15 mouse cellular contexts compared by ENCODE assay signal in the genomic region with DNA sequence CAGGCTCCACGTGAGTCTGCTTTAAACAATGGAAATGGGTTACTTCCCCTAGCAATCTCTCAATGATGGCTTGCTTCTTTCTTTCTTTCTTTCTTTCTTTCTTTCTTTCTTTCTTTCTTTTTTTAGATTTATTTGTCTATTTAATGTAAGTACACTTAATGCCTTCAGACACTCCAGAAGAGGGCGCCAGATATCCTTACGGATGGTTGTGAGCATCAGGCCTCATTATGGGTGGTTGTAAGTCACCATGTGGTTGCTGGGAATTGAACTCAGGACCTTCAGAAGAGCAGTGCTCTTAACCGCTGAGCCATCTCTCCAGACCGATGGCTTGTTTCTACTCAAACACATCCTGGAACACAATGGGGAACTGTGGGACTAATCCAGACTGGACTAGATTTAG. TPM values are rescaled to one million over a fixed set of nuclear protein-coding genes. Genes with fewer than 3 reads are reported as not detected.
DNase-seq lines count a peak whose midpoint lies in the region; ATAC-seq and TF ChIP-seq lines count a peak whose summit lies in the region.
"Had no signal": no experiment of that assay in that cellular context is flagged by ENCODE, and none has a peak within 500 bp of the region (broad histone marks: within the 10 kb centered on the region; RNA-seq: fewer than 3 reads in every experiment).

No protein-coding gene starts in this region.

- no peak for ATAC-seq in lung, postnatal 0 days
- no peak for ATAC-seq in midbrain, embryonic 11.5 days (ENCODE audit: low FRiP score)

- H3K4me3 ChIP-seq in lung, postnatal 0 days (ENCODE audit: low read depth, low read length): no peak overlapping the region
- no peak overlapping the region for H3K4me3 ChIP-seq in midbrain, embryonic 11.5 days (ENCODE audit: low read depth, low read length)
- H3K4me3 ChIP-seq: embryonic facial prominence, embryonic 12.5 days; forebrain, embryonic 10.5 days; heart, embryonic 12.5 days; neural tube, embryonic 12.5 days had no signal

- TF ChIP-seq CTCF in lung, postnatal 0 days (IDR thresholded peaks at IDR 0.05): peak; percentile 19

- no peaks in the 10 kb centered on the region for H3K36me3 ChIP-seq in lung, postnatal 0 days (ENCODE audit: insufficient read depth, low read length)
- no peaks in the 10 kb centered on the region for H3K36me3 ChIP-seq in midbrain, embryonic 11.5 days (ENCODE audit: control insufficient read depth, insufficient read depth, low read length)
- H3K36me3 ChIP-seq: embryonic facial prominence, embryonic 12.5 days; forebrain, embryonic 10.5 days; heart, embryonic 12.5 days; neural tube, embryonic 12.5 days had no signal

- no peaks in the 10 kb centered on the region for H3K9me3 ChIP-seq in lung, postnatal 0 days (ENCODE audit: low read length)
- no peaks in the 10 kb centered on the region for H3K9me3 ChIP-seq in midbrain, embryonic 11.5 days (ENCODE audit: control insufficient read depth, low read length)
- H3K9me3 ChIP-seq: embryonic facial prominence, embryonic 12.5 days; forebrain, embryonic 10.5 days; neural tube, embryonic 12.5 days had no signal

- no peak for TF ChIP-seq EP300 in lung, postnatal 0 days (IDR thresholded peaks at IDR 0.05)

- peak; percentile 23 for DNase-seq in embryo, embryonic 10 days (ENCODE audit: low spot score)
- DNase-seq in embryo, embryonic 9.5 days (ENCODE audit: extremely low spot score): no peak
- no peak for DNase-seq in lung, postnatal 0 days (ENCODE audit: low spot score)
- DNase-seq in lung, postnatal 25 days (ENCODE audit: low spot score): no peak
- DNase-seq in ES-CJ7 (ENCODE audit: low read depth, low spot score): peak; percentile 56
- DNase-seq in naive thymus-derived CD4-positive, alpha-beta T cell, adult 2 months (ENCODE audit: low read depth): peak; percentile 23
- no peak for DNase-seq in midbrain, embryonic 11.5 days (ENCODE audit: low spot score, missing footprints)
- DNase-seq: cerebellum, adult 8-10 months; kidney, adult 11 months; left cerebral cortex, postnatal 4 days; midbrain, embryonic 14.5 days had no signal

- H3K4me2 ChIP-seq in lung, postnatal 0 days (replicated peaks; ENCODE audit: low read depth, low read length): no peak overlapping the region
- no peak overlapping the region for H3K4me2 ChIP-seq in midbrain, embryonic 11.5 days
- H3K4me2 ChIP-seq: embryonic facial prominence, embryonic 12.5 days; heart, embryonic 12.5 days; neural tube, embryonic 12.5 days had no signal

- H3K4me1 ChIP-seq in lung, postnatal 0 days (ENCODE audit: insufficient read depth, low read depth, low read length): no peaks in the 10 kb centered on the region
- H3K4me1 ChIP-seq in midbrain, embryonic 11.5 days (ENCODE audit: control insufficient read depth, insufficient read depth, low read length): peaks cover 4% of the 10 kb centered on the region
- H3K4me1 ChIP-seq: embryonic facial prominence, embryonic 12.5 days had no signal

- WGBS in lung, postnatal 0 days: 65% methylated on average over 5 of the region's 5 CpGs
- WGBS in midbrain, embryonic 11.5 days: 72% methylated on average over 5 of the region's 5 CpGs

- no peak overlapping the region for H3K9ac ChIP-seq in lung, postnatal 0 days (replicated peaks; ENCODE audit: low read depth)
- H3K9ac ChIP-seq in midbrain, embryonic 11.5 days (ENCODE audit: low read length): no peak overlapping the region
- H3K9ac ChIP-seq: embryonic facial prominence, embryonic 12.5 days; heart, embryonic 12.5 days; neural tube, embryonic 12.5 days had no signal

- H3K27ac ChIP-seq in lung, postnatal 0 days (ENCODE audit: low read length): no peak overlapping the region
- no peak overlapping the region for H3K27ac ChIP-seq in midbrain, embryonic 11.5 days (ENCODE audit: low read depth, low read length)
- H3K27ac ChIP-seq: embryonic facial prominence, embryonic 12.5 days; forebrain, embryonic 10.5 days; neural tube, embryonic 12.5 days had no signal

- H3K27me3 ChIP-seq in lung, postnatal 0 days (replicated peaks; ENCODE audit: insufficient read depth, low read length): no peaks in the 10 kb centered on the region
- no peaks in the 10 kb centered on the region for H3K27me3 ChIP-seq in midbrain, embryonic 11.5 days (ENCODE audit: control insufficient read depth, insufficient read depth, low read length)
- H3K27me3 ChIP-seq: neural tube, embryonic 12.5 days had no signal

RNA-seq across cellular contexts. Expression of a gene that starts 32.8 kb away (rescaled TPM):
- polyA plus RNA-seq in lung, postnatal 0 days (2015; fragmentation: Nextera tagmentation; extraction: Ambion mirVana): 1.3 and 2.3 TPM in 2 replicates
- polyA plus RNA-seq in midbrain, embryonic 11.5 days (2014; fragmentation: Nextera tagmentation; extraction: Ambion mirVana): 2.9 and 3.1 TPM in 2 replicates

RNA-seq across cellular contexts. Expression of a gene that starts 33.9 kb away (rescaled TPM):
- polyA plus RNA-seq in lung, postnatal 0 days (2015; fragmentation: Nextera tagmentation; extraction: Ambion mirVana): 83.1 and 97.6 TPM in 2 replicates
- polyA plus RNA-seq in midbrain, embryonic 11.5 days (2014; fragmentation: Nextera tagmentation; extraction: Ambion mirVana): 155 and 159 TPM in 2 replicates

Comparison
In these comparisons a context has a peak if more than half of its experiments do, and no peak if none do; other contexts are left out.
1. DNase-seq: peak in embryo, embryonic 10 days (single experiment), ES-CJ7 (single experiment) and naive thymus-derived CD4-positive, alpha-beta T cell, adult 2 months (single experiment); none in embryo, embryonic 9.5 days (single experiment), lung, postnatal 0 days (single experiment), lung, postnatal 25 days (single experiment) and midbrain, embryonic 11.5 days (single experiment).